Mouse (Mus musculus): ENCODE measurements around the gene Pard3. TPM values are rescaled to one million over a fixed set of nuclear protein-coding genes. Genes with fewer than 3 reads are reported as not detected.

The Pard3 gene
- polyA plus RNA-seq, 1 experiment from 2014 or later = 38.3 TPM

DNA sequence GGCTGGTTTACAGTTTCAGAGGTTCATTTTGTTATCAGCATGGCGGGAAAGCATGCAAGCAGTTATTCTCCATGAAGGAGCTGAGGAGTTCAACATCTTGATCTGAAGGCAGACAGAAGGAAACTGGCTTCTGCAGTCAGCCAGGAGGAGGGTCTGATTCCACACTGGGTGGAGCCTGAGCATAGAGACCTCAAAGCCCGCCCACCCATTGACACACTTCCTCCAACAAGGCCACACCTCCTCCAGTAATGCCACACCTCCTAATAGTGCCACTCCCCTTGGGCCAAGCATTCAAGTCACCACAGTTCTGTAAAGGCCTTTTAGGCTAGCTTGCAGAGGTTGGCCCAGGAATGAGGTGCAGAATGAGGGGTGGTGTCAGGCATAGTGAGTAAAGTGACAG is 478.5 kb downstream of the Pard3 start:
- ATAC-seq (ENCODE audit: low FRiP score) = no peak
- Histone ChIP-seq H3K36me3 (no peaks in the 10 kb centered on the region), H3K27me3 (no peaks in the 10 kb centered on the region), H3K4me3 (no peak overlapping the region), H3K4me1 (0 out of 2 replicates have a peak, but pooled peaks cover 3% of the 10 kb centered on the region), H3K4me2 (replicated peaks) (no peak overlapping the region), H3K9me3 (replicated peaks) (no peaks in the 10 kb centered on the region), H3K9ac (no peak overlapping the region), H3K27ac (no peak overlapping the region)
- 78% methylated on average over 2 of the region's 2 CpGs for WGBS

DNA sequence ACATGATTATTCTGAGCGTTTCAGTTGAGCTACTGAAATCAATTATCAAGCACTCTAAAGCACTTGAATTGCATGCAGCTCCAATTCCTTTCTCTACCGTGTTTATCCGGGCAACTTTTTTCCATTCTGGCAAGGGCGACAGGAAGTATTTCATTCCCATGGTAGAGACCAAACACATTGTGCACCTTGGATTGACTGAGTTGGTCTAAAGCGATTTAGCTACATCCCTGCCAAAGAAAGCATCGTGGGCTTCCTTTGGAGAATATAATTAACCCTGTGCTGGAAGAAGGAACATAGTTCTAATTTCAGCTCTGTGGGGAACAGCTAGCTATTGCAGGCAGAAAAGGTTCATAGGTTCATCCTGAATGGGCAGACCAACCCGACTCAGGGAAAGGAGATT is 480.0 kb downstream of the Pard3 start:
- no peak overlapping the region for H3K4me2 ChIP-seq (replicated peaks)
- 73% methylated on average over 7 of the region's 7 CpGs for WGBS
- H3K9me3 ChIP-seq (replicated peaks) = no peaks in the 10 kb centered on the region
- no peaks in the 10 kb centered on the region for H3K27me3 ChIP-seq
- no peaks in the 10 kb centered on the region for H3K36me3 ChIP-seq
- H3K4me1 ChIP-seq = 0 out of 2 replicates have a peak, but pooled peaks cover 3% of the 10 kb centered on the region
- H3K4me3 ChIP-seq = no peak overlapping the region
- H3K9ac ChIP-seq = no peak overlapping the region
- no peak for ATAC-seq (ENCODE audit: low FRiP score)
- no peak overlapping the region for H3K27ac ChIP-seq

DNA sequence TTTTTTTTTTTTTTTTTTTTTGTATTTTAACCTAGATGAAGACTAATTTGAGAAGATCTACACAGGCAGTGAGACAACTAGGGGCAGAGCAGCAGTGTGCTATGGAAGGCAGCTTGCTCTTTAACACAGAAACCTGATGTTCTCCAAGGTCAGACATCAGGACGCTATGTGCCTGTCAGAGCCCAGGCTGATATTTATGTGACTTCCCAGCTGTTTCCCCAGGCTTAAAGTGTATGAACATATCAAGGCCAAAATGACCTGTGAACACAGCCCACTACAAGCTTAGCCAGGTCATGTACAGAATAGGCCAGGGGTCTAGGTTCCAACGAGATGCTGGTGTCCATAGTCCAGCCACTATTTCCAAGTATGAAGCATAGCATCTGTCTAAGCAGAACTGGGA is 482.5 kb downstream of the Pard3 start:
- no peak overlapping the region for H3K4me2 ChIP-seq (replicated peaks)
- 0 out of 2 replicates have a peak, but pooled peaks cover 3% of the 10 kb centered on the region for H3K4me1 ChIP-seq
- H3K27me3 ChIP-seq = no peaks in the 10 kb centered on the region
- H3K36me3 ChIP-seq = no peaks in the 10 kb centered on the region
- no peak overlapping the region for H3K4me3 ChIP-seq
- ATAC-seq (ENCODE audit: low FRiP score) = no peak
- H3K9ac ChIP-seq = no peak overlapping the region
- H3K9me3 ChIP-seq (replicated peaks) = no peaks in the 10 kb centered on the region
- H3K27ac ChIP-seq = no peak overlapping the region
- WGBS = 88% methylated on average over 2 of the region's 2 CpGs

DNA sequence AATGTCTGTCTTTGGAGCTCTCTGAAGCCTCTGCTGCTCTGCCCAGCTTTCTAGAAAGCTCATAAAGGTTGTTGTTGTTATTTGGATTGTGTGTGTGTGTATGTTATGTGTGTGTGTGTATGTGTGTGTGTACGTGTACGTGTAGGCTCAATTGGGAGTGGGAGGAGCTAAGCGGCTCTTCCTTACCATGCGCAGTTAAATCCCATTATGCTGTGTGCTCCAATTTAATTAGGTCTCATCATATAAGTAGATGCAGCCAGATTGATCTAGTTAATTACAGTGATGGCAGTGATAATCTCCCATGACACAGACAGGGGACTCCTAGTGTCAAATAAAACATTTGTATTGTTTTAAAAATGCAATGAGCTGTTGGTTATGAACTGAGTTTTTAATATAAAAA is 487.2 kb downstream of the Pard3 start:
- Histone ChIP-seq H3K36me3 (no peaks in the 10 kb centered on the region), H3K9me3 (replicated peaks) (no peaks in the 10 kb centered on the region), H3K27ac (no peak overlapping the region), H3K4me1 (peaks cover 8% of the 10 kb centered on the region), H3K9ac (no peak overlapping the region), H3K4me3 (no peak overlapping the region), H3K4me2 (replicated peaks) (no peak overlapping the region), H3K27me3 (no peaks in the 10 kb centered on the region)
- 56% methylated on average over 4 of the region's 4 CpGs for WGBS
- no peak; the same call in 1 of the 2 replicates for ATAC-seq (ENCODE audit: low FRiP score)

DNA sequence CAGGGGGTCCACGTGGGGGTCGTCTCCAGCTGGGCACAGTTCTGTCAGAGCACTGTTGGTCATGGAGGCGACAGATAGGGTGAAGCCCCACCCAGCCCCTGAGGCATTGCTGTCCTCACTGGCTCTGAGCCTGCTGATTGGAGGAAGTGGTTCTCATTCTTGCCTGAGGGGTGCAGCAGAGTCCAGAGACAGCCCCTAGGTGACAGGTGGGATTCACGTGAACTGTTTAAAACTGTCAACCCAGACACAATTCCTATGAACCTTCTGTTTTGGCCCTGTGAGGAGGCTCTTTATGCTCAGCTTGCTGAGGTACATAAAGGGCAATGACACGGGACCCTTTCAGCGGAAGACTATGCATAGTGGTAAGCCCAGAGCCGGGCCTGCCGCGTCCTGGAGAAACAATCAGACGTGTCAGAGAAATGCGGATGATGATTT is 488.5 kb downstream of the Pard3 start:
- H3K4me3 ChIP-seq = no peak overlapping the region
- H3K36me3 ChIP-seq = no peaks in the 10 kb centered on the region
- no peak overlapping the region for H3K4me2 ChIP-seq (replicated peaks)
- 46% methylated on average over 11 of the region's 11 CpGs for WGBS
- peaks cover 16% of the 10 kb centered on the region for H3K4me1 ChIP-seq
- no peak overlapping the region for H3K27ac ChIP-seq
- peak; percentile 65 for ATAC-seq (ENCODE audit: low FRiP score)
- H3K9ac ChIP-seq = no peak overlapping the region
- H3K27me3 ChIP-seq = no peaks in the 10 kb centered on the region
- H3K9me3 ChIP-seq (replicated peaks) = no peaks in the 10 kb centered on the region

DNA sequence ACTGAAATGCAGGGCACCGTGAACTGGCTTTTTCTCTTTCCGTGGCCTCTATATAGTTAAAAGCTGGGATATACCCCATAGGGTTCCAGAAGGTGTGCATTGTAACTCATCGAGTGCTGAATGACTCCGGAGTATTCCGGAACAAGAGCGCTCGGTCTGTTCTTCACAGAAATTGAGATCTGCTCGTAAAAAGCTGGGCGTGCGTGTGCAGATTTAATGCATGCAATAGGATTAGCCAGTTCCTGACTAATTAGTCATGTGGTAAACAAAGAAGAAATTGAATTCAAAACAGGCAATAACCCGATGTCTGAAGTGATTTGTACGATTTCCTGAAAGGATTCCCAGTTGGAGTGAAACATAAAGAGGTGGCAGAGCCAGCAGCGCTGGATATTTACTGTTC is 489.1 kb downstream of the Pard3 start:
- no peaks in the 10 kb centered on the region for H3K36me3 ChIP-seq
- ATAC-seq (ENCODE audit: low FRiP score) = no peak

DNA sequence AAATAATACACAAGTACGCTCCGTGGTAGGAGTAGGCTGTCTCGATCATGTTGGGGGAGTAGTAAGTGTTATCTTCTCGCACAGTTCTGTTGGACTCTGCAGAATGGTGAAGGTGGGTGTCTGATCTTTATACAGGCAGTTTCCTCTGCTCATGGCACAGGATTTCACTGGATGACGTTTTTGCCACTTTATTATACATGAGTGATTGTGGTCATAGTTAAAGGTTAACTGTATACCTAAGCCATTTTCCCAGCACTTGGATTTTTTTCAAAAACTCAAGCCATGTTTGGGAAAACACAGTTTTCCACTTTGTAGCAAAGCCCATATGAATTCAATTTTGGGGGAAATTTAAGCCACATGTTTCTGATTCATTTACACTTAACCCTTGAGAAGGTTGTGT is 489.9 kb downstream of the Pard3 start:
- no peak overlapping the region for H3K27ac ChIP-seq
- ATAC-seq (ENCODE audit: low FRiP score) = no peak
- H3K4me2 ChIP-seq (replicated peaks) = no peak overlapping the region
- H3K36me3 ChIP-seq = no peaks in the 10 kb centered on the region
- no peaks in the 10 kb centered on the region for H3K9me3 ChIP-seq (replicated peaks)
- H3K27me3 ChIP-seq = no peaks in the 10 kb centered on the region
- WGBS = 78% methylated on average over 5 of the region's 5 CpGs
- no peak overlapping the region for H3K9ac ChIP-seq
- H3K4me1 ChIP-seq = peaks cover 16% of the 10 kb centered on the region
- no peak overlapping the region for H3K4me3 ChIP-seq

More for the DNA sequence above, 489.1 kb downstream of the Pard3 start:
- 82% methylated on average over 13 of the region's 13 CpGs for WGBS
- Histone ChIP-seq H3K27me3 (no peaks in the 10 kb centered on the region), H3K9me3 (replicated peaks) (no peaks in the 10 kb centered on the region), H3K27ac (peak overlapping the region; percentile 40; the same call in 1 of the 2 replicates), H3K9ac (no peak overlapping the region), H3K4me1 (peaks cover 16% of the 10 kb centered on the region), H3K4me3 (no peak overlapping the region), H3K4me2 (replicated peaks) (no peak overlapping the region)

DNA sequence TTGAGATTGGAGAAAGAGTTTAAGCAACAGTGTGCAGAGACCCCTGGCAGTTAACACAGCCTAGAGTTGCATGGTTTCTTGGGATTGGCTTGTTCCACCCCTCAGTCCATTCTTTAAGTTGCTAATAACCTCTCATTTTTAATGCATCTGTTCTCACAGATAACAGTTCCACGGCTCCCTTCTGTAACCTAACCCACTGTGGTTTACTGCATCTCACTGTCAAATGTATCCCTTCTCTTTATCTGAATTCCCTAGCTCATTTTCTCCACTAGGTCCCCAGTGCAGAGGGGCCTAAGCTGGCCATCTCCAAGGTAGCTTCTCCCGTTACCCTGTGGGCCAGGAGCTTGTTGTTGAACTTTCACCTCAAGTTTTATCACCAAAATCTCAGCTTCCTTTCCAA is 492.1 kb downstream of the Pard3 start:
- ATAC-seq (ENCODE audit: low FRiP score) = no peak
- 76% methylated on average over 2 of the region's 2 CpGs for WGBS

DNA sequence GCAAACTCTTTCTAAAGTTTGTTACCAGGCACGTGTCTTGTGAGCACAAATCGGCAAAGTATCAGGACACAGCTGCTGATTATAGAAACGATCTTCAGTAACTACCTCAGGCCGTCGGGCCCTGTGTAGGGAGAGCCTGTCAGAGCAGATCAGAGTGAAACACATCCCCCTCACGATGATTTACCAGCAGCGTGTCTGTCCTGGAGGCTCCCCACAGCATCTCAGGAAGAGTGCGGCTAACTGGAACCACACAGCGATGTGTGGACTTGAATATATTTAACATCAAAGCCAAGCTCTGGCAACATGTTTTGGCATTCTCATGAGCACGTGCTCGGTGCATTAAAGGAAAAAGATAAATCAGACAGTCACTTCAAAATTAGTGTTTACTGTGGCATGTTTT is 493.3 kb downstream of the Pard3 start:
- Histone ChIP-seq H3K4me2 (replicated peaks) (no peak overlapping the region), H3K27ac (no peak overlapping the region), H3K4me3 (no peak overlapping the region), H3K36me3 (0 out of 2 replicates have a peak, but pooled peaks cover 3% of the 10 kb centered on the region), H3K4me1 (peaks cover 12% of the 10 kb centered on the region), H3K9me3 (replicated peaks) (no peaks in the 10 kb centered on the region), H3K27me3 (no peaks in the 10 kb centered on the region), H3K9ac (no peak overlapping the region)
- 27% methylated on average over 11 of the region's 11 CpGs for WGBS
- ATAC-seq (ENCODE audit: low FRiP score) = peak; percentile 29; the same call in 1 of the 2 replicates

More for the DNA sequence above, 492.1 kb downstream of the Pard3 start:
- H3K36me3 ChIP-seq = no peaks in the 10 kb centered on the region
- H3K27me3 ChIP-seq = no peaks in the 10 kb centered on the region
- no peak overlapping the region for H3K4me2 ChIP-seq (replicated peaks)
- no peaks in the 10 kb centered on the region for H3K9me3 ChIP-seq (replicated peaks)
- H3K4me3 ChIP-seq = no peak overlapping the region
- H3K4me1 ChIP-seq = peaks cover 16% of the 10 kb centered on the region
- no peak overlapping the region for H3K27ac ChIP-seq
- H3K9ac ChIP-seq = no peak overlapping the region

DNA sequence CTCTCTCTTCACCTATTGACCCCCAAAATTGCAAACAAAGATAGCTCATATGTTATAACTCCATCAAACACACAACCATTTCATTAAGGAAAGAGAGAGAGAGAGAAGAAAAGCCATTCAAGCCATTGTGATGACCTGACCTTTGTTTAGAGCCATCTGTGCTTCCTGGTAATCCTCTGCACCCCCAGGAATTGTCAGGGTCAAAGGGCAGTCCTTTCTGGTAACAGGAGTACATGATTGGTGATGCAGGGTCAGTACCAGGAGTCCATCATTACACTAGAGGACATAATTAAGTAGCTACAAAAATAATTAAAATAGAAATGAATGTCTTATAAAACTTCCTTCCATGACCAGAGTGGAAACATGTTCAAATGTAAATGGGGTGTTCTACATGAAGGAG is 493.9 kb downstream of the Pard3 start:
- Histone ChIP-seq H3K9me3 (replicated peaks) (no peaks in the 10 kb centered on the region), H3K27ac (no peak overlapping the region), H3K4me1 (peaks cover 8% of the 10 kb centered on the region), H3K4me3 (no peak overlapping the region), H3K36me3 (0 out of 2 replicates have a peak, but pooled peaks cover 6% of the 10 kb centered on the region), H3K4me2 (replicated peaks) (no peak overlapping the region), H3K27me3 (no peaks in the 10 kb centered on the region), H3K9ac (no peak overlapping the region)
- no peak for ATAC-seq (ENCODE audit: low FRiP score)

DNA sequence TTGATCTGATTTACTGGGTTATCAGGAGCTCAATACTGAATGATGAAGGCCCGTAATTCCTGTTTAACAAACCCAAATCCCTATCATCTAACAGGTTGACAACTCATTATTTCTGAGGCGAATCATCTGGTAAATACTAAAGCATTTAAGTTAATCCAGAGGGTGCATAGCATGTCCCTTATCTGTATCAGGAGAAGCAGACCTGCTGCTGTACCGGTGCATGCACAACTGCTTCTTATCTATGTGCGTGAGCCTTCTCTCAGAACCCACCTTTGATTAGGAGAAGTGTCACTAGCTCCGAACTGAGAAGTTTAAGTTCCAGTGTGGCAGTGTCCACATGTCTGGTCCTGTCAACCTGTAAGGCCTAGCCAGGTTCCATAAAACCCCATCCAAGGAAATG is 499.9 kb downstream of the Pard3 start:
- Histone ChIP-seq H3K36me3 (0 out of 2 replicates have a peak, but pooled peaks cover 6% of the 10 kb centered on the region), H3K27me3 (no peaks in the 10 kb centered on the region), H3K27ac (no peak overlapping the region), H3K9ac (no peak overlapping the region), H3K4me2 (replicated peaks) (no peak overlapping the region), H3K4me3 (no peak overlapping the region), H3K4me1 (no peaks in the 10 kb centered on the region), H3K9me3 (replicated peaks) (no peaks in the 10 kb centered on the region)
- WGBS = 88% methylated on average over 5 of the region's 5 CpGs
- ATAC-seq (ENCODE audit: low FRiP score) = no peak

DNA sequence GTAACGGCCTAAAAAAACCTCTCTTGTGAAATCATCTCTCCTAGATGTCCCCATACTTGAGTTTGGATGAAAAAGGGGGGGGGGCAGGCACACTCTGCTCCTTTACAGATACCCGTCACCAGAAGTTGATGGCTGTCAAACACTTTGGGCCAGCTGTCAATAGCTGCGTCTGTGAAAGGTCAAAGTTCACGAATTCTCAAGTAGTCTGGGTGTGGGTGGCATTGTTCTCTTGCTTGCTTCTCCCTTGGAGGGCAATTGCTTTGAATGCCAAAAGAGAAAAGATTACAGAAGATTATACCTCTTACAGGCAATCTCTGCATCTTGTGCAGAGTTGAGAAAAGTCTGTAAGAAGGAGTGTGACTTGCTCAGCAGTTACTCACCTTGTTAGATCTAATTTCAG is 500.7 kb downstream of the Pard3 start:
- Histone ChIP-seq H3K9me3 (replicated peaks) (no peaks in the 10 kb centered on the region), H3K36me3 (0 out of 2 replicates have a peak, but pooled peaks cover 6% of the 10 kb centered on the region), H3K27me3 (no peaks in the 10 kb centered on the region), H3K9ac (no peak overlapping the region), H3K4me2 (replicated peaks) (no peak overlapping the region), H3K27ac (no peak overlapping the region), H3K4me3 (no peak overlapping the region), H3K4me1 (no peaks in the 10 kb centered on the region)
- 32% methylated on average over 4 of the region's 4 CpGs for WGBS
- no peak for ATAC-seq (ENCODE audit: low FRiP score)

DNA sequence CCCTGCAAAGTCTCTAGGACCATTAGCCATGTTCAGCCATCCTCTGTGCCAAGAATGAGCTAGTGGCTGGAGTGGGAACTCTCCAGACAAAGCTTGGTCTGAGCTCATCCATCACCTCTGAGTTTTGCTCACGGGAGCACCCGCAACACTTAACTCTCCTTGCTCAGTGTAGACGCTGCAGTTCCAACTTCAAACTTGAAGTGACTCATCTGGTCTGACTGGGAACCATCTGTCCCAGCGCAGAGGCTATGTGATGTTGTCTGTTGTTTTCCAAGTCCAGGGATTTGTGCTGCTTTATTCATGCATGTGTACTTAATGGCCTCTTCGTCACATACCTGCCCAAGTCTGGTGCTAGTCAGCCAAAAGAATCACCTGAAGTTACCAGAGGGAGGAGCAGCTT is 505.5 kb downstream of the Pard3 start:
- Histone ChIP-seq H3K4me3 (no peak overlapping the region), H3K9me3 (replicated peaks) (no peaks in the 10 kb centered on the region), H3K36me3 (no peaks in the 10 kb centered on the region), H3K9ac (no peak overlapping the region), H3K27me3 (no peaks in the 10 kb centered on the region), H3K4me2 (replicated peaks) (no peak overlapping the region), H3K27ac (no peak overlapping the region), H3K4me1 (no peaks in the 10 kb centered on the region)
- 87% methylated on average over 5 of the region's 5 CpGs for WGBS
- ATAC-seq (ENCODE audit: low FRiP score) = no peak

Data from hindbrain, embryonic 12.5 days (tissue).